Mouse (Mus musculus) brain, embryonic 18.5 days (tissue): ENCODE data around the gene Cebpe.

Source experiments
- DNase-seq: peaks from one replicate; pipeline ENCODE4 v3.0.0-alpha.2; 2012; ENCODE audit warnings: low read depth, low spot score

The Cebpe gene

DNA sequence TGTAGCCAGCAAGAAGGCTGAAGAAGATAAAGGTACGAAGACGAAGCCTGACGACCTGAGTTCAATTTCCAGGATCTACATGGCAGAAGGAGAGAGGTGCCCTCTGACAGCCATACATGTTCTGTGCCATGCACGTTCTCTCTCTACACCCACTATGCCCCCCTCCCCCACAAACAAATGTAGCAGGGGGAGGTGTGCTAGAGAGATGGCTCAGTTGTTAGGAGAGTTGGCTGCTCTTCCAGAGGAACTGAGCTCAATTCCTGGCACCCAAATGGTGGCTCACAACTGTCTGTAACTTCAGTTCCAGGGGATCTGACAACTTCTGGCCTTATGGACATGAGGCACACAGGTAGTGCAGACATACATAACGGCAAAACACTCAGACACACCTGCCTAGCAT, 35.7 kb downstream of the Cebpe start:
- DNase-seq = no peak

DNA sequence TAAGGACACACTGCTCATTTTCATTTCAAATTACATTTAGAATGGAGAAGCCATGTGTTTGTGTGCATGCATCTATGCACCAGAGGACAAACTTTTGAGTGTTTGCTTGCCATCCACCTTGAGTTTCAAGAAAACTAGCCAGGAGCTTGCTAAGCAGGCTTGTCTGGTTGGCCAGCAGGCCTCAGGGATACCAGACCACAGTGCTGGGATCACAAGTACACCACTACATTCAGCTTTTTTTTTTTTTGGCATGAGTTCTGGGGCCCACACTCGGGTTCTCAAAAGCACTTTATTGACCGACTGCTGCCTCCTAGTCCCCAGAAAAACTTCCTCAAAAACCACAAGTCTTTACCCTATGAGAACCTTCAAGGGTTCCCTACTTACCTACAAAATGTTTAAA, 37.7 kb downstream of the Cebpe start:
- DNase-seq = no peak

DNA sequence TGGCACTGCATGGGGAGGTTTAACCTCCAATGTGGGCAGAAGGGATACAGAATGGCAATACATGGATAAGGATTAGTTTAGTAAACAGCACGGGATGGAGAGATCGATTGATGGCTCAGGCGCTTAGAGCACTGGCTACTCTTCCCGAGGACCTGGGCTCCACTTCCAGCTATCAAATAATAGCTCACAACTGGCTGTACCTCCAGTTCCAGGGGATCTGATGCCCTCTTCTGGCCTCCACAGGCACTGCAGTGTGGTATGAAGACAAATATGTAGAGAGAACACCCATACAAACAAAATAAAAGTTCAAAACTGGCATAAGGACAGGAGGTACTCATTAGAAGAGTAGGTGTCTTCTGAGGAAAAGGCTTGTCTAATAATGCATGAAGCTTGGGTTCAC, 42.6 kb downstream of the Cebpe start:
- DNase-seq = no peak

DNA sequence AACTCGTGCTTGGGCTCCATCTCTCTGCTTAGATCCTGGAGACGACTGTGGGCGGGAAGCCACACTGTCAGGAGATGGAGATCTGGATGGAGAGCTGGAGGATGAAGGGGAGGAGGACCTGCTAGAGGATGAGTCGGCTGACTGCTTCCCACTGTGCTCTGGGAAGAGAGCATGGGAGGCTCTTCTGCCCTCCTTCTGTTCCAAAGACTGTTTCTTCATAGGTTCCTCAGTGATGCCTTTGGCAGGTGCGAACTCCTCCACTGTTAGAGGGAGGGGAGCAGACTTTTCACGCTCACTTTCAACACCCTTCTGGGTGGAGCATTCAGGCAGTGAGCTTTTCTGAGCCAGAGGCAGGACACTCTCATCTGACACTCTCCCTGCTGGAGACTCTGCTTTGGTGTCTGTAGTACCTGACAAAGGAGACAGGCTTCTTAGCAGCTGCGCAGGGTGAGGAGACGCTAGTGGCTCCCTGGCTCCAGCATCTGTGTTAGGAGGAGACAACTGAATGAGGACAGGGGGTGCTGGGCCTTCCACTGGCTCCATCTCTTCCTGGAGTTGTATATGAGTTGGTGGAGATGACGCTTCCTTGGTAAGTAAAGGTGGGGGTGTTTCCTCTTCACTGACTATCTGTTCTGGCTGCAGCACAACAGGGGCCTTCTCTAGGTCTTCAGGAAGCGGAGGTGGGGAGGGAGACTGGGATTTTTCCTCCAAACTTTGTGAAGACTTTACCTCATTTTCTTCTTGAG, 47.3 kb downstream of the Cebpe start:
- no peak for DNase-seq
